Mouse (Mus musculus) cerebellum, adult 8-10 months (tissue): Measurements from ENCODE around the gene Sigmar1.
"Not testable (repeated sequence)": the region's sequence is repeated elsewhere in the genome, so short reads cannot be mapped to it uniquely, and the experiment has no call there.

ENCODE experiments used
- DNase-seq: peaks from one replicate; pipeline ENCODE4 v3.0.0; 2022

Sigmar1 gene

DNA sequence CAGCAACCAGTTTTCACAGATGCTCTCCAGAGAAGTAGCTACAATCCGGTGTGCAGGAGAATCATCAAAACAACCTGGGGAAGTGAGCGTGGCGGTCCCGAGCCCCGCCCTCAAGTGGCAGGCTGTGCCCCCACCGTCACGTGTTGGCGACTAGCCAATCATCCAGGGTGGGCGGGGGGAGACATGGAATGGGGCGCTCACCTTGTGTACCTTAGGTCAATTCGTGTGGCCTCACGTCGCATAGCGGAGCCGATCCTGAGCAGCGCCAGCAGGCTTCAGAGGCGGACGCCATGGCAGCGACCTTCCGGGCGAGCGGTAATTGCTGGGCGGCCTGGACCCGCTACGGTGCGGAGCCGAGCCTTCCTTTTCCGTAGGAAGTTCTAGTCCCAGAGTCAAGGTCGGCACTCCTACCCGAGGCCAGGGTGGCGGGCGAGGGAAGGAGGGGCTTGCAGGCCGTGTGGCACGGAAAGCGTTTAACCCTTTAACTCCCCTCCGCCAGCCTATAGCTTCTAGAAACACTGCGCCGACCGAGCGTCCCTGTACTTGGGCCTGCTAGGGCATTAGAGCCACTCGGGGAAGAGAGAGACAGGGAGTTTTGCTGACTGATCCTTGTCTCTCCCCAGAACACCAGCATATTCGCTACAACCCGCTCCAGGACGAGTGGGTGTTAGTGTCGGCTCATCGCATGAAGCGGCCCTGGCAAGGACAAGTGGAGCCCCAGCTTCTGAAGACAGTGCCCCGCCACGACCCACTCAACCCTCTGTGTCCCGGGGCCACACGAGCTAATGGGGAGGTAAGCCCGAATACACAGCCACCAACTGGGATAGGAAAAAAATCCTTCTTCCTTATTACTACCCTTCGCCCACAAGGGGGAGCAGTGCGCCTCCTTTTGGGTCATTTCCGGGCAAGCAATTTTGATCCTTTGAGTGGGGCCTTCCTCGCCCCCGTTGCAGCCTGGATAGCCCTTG, at the start of gene Sigmar1:
Sigmar1 (minus strand) TSS at position 820 of the 968 bp plus-strand sequence.
- DNase-seq: peak; percentile 92

- DNase-seq: not testable (repeated sequence)
Observed at GRCm38 (mm10) chr4:41783197-41783596, 27.2 kb upstream of the Sigmar1 start.

DNA sequence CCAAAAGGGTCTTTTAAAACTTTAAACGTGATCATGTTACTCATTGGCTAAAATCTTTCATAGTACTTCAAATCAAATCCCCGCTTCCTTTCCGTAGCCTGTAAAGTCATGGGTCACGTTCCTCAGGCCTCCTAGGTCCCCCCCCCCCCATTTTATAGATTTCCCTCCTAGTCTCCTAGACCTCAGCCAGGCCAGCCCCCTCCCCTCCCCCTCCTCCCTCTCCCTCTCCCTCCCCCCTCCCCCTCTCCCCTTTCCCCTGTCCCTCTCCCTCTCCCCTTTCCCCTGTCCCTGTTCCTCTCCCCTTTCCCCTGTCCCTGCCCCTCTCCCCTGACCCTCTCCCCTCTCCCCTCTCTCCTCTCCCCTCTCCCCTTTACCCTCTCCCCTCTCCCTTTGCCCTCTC, 26.8 kb upstream of the Sigmar1 start:
- DNase-seq: not testable (repeated sequence)

DNA sequence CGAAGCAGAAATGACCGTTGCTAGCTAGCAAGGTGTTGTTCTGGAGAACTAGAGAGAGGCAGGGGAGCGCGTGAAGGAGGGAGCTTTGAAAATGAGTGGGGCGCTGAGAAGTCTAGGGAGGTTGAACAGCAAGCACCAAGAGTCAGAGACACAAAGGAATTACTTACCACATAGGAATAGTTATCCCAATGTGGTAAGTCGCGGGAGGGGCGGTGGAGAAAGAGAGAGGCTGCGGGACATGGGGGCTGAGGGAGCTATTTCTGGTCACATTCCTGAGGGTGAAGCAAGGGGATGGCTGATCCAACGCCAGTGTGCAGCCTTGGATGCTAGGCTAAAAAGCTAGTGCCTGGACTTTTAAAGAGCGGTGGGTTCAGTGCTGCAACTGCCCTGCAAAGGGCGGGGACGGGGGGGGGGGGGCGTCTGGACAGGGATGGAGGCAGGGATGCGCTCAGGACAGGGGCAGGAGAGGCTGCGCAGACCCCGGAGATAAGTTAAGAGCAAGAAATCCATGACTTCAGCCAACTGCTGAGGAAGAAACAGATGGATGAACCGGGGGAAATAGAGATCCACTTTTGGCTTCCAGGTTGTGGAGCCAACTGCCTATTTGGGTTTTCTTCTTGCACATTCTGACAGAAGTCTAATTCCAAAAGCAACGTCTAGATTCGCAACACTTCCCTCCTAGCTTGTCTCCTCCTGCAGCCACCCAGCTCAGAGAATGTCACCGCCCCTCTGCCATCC, 26.0 kb upstream of the Sigmar1 start:
- DNase-seq: peak; percentile 33

GRCm38 (mm10) chr4:41781271-41781670, 25.3 kb upstream of the Sigmar1 start:
- not testable (repeated sequence) for DNase-seq

GRCm38 (mm10) chr4:41775840-41776239, 19.9 kb upstream of the Sigmar1 start:
- DNase-seq: not testable (repeated sequence)

- not testable (repeated sequence) for DNase-seq
Observed at GRCm38 (mm10) chr4:41774506-41774905, 18.5 kb upstream of the Sigmar1 start.

DNA sequence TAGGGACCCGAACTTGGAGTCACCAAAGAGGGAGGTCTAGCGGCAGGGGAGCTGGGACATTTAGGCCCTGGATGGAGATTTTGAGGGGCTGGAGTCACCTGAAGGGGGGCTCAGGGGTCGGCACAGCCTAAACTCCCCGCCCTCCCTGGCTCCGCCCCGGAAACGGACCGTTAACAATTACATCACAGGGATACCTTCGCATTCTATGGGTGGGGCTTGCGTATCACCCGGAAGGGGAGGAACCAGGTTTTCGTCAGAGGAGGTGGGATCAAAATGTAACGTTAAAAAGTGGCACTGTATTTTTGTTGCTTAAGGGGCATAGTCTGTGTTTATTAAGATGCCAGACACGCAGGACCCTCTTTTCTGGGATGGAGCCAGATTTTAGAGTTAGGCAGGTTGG, 18.0 kb upstream of the Sigmar1 start, which contains the start of gene Ccl27a:
Ccl27a (minus strand) TSS at position 246 of the 400 bp plus-strand sequence.
- peak; percentile 86 for DNase-seq

- peak; percentile 71 for DNase-seq
Observed at GRCm38 (mm10) chr4:41773502-41773901, 17.5 kb upstream of the Sigmar1 start.

- DNase-seq: peak; percentile 43
Observed at GRCm38 (mm10) chr4:41772946-41773345, 17.0 kb upstream of the Sigmar1 start.

GRCm38 (mm10) chr4:41767301-41767700, 11.3 kb upstream of the Sigmar1 start:
- not testable (repeated sequence) for DNase-seq

DNA sequence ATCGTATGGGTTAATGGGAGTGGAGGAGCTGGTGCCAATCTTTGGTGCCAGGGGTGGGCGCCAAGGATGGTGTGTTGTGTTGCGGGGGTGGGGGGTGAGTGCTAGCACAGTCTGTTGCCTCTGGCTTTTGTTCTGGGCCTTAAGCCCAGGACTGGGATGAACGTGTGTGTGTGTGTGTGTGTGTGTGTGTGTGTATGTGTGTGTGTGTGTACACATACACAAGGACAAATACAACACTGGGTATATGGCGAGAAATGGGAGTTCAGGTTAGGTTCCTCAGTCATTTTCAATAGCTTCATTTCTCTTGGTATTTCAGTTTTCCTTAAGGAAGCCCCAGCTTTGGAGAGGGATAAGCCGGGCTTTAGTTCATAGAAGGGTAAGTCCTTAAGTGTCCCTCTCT, 7.2 kb upstream of the Sigmar1 start:
- not testable (repeated sequence) for DNase-seq

DNA sequence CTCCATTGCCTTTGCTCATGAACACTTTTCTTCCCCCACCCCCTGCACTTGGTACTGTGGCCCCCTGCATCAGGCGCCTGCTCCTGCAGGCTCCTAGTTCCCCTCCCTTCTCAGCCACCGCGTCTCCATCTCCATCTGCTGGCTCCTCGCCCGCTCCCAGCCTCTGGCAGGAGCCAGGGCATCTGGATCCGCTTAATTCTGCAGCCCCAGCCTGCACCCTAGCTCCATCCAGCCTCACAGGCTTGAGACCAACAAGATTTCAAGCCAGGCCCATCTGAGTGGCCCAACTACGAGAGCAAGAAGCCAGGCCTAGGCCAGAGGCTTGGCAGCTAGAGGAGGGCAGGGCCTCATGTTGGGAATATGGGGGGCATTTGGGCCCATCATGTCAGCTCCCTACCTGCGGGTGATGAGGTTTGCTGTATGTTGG, 6.7 kb upstream of the Sigmar1 start:
- peak; percentile 40 for DNase-seq

GRCm38 (mm10) chr4:41762099-41762687, 6.2 kb upstream of the Sigmar1 start:
- DNase-seq: peak; percentile 28

DNA sequence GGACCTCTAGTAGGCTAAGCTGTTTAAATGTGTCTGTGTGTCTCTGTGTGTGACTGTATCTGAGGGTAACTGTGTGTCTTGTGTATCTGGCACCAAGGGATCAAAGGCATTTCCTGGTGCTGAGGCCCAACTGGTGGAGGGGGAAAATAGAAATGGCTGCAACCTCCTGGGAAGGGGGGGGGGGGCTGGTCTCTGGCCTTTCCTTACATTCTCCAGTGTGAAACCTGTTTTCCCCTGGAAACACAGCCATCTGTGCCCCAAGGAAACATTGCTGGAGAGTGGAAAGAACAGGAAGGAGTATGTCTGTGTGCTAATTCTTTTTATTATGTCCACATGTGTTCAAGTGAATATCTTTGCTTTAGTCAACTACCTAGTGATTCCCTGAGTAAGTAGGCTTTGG, 5.7 kb upstream of the Sigmar1 start:
- no peak for DNase-seq

DNA sequence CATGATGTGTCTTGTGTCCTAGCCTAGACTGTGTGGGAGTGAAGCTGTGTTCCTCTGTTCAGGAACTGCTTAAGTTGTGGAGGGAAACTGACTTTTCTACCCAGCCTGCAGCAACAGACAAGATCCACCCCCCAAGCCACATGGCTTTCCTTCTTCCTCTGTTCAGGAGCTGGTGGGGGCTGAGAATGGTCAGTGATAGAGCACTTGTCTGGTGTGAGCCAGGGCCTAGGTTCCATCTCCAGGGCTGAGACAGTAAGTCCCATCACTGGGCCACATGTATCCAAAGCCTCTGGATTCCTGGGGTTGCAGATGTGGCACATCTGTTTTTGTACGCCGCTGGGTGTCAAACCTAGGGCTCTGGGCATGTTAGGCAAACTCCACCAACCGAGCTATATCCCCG, 5.0 kb upstream of the Sigmar1 start:
- DNase-seq: no peak

GRCm38 (mm10) chr4:41760288-41760721, 4.3 kb upstream of the Sigmar1 start:
- DNase-seq: peak; percentile 92

GRCm38 (mm10) chr4:41759656-41760287, 3.8 kb upstream of the Sigmar1 start:
- no peak for DNase-seq

DNA sequence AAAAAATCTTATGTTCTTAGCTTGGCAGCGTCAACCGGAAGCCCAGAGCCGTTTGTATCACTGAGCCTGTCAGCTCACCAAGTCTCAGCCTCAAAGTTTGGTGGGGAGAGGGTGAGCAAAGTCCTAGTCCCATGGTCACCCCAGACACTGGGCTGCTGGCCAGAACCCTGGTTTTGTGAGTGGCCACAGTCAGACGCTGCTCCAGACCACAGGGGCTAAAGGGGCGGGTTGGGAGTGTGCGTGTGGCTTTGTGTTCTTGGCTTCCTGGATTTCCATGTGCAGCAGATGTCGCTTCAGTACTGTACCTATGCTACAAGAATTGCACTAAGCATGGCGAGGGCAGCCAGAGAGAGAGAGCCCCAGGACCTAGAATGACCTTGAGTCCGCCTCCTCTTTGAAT, 3.2 kb upstream of the Sigmar1 start:
- DNase-seq: peak; percentile 32

GRCm38 (mm10) chr4:41758701-41759100, 2.7 kb upstream of the Sigmar1 start:
- peak; percentile 18 for DNase-seq

GRCm38 (mm10) chr4:41758021-41758420, 2.1 kb upstream of the Sigmar1 start:
- DNase-seq: peak; percentile 18

DNA sequence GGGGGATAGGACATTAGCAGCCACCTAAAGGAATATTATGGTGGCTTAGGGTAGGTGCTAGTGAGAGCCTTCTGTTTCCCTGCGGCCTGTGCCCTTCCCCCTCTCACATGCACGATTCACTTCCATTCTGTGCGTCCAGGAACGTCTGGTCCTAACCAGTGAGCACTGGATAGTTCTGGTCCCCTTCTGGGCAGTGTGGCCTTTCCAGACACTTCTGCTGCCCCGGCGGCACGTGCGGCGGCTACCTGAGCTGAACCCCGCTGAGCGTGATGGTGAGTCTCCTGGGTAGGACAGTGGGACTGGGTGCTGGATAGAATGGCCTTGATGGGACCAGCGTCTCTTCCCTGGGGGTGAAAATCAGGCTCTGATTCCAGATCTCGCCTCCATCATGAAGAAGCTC, 1.4 kb upstream of the Sigmar1 start:
- DNase-seq: peak; percentile 28

DNA sequence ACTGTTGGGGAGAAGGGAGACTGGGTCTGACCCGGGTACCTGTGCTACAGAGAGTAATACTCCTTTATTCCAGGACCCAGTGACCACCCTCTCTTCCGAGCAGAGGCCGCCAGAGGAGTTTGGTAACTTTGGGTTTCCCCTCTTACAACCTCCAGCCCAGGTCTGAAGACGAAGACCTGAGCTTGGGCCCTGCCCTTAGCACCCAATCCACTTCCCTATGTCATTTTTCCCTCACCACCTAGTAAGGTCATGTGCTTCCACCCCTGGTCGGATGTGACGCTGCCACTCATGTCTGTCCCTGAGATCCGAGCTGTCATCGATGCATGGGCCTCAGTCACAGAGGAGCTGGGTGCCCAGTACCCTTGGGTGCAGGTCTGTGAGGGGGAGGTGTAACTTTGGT, 483 bp upstream of the Sigmar1 start:
- no peak for DNase-seq
